In the genomic region with DNA sequence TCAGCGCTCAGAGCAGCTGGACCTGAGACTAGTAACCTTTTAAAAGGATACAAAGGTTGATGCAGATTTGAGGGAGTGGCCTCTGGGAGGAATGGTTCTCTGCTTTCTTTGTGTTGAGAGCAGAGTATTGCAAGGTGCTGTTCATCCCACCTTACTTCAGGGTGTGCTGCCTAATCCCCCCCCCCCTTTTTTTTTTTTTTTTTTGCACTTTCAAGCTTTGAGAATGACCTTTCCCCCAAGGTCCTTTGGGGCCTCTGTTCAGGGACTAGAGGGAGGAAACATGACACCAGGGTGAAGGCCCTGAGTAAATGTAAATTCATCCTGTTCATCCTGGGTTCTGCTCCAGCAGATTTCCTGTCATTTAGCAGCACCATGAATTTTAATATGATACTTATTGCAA, we compare ENCODE assay signal across 17 mouse cellular contexts.
"Had no signal": no experiment of that assay in that cellular context is flagged by ENCODE, and none has a peak within 500 bp of the region (broad histone marks: within the 10 kb centered on the region; RNA-seq: fewer than 3 reads in every experiment).

No protein-coding gene starts in this region.

- H3K27ac ChIP-seq: kidney, postnatal 0 days; left cerebral cortex, adult 2 months; liver, embryonic 13.5 days; midbrain, embryonic 12.5 days; midbrain, embryonic 15.5 days; neural tube, embryonic 12.5 days; stomach, embryonic 15.5 days had no signal

- DNase-seq: kidney, adult 8-10 months; kidney, postnatal 25 days; layer of hippocampus, postnatal 36 days; liver, embryonic 13.5 days; lung, adult 2 months; lung, postnatal 14 days; lung, postnatal 4 days; retina, postnatal 1 day; right cerebral cortex, postnatal 25 days; spleen, adult 18-20 months; thymus, postnatal 25 days had no signal

- H3K4me3 ChIP-seq: left cerebral cortex, adult 2 months; liver, embryonic 13.5 days; midbrain, embryonic 12.5 days; midbrain, embryonic 15.5 days; neural tube, embryonic 12.5 days; stomach, embryonic 15.5 days had no signal
